Mouse (Mus musculus) adrenal gland, postnatal 14 days (tissue): ENCODE results near the gene Tmem164. TPM values are rescaled to one million over a fixed set of nuclear protein-coding genes. Genes with fewer than 3 reads are reported as not detected.
A peak's percentile ranks its signal among the peaks of the same experiment; 100 is the strongest.

Source experiments
- DNase-seq: peaks from one replicate; pipeline ENCODE4 v3.0.0; 2021; ENCODE audit warnings: mixed read lengths
- total RNA-seq: library from RNA; stranded (reverse); gene quantifications from 2 replicates; pipeline ENCODE4 v1.2.3, GENCODE M21; 2021

The Tmem164 gene
- total RNA-seq, 1 experiment from 2014 or later = 37.8 TPM

DNA sequence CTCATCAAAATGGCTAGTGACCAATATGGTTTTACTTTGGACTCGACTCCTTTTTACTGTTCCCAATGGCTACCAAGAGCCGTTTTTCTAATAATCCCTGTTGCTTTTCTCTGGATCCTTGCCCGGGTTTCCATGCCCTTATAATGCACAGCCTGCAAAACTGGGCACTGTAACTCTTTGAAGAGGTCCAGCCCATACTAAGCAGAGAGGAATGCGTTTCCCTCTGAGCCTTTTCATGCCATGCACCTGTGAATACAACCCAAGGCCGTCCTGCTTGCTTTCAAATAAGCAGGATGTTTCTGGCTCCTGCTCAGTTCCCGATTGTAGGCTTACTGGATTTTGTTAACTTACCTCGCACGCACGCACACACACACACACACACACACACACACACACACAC, 7.3 kb downstream of the Tmem164 start:
- DNase-seq = no peak

GRCm38 (mm10) chrX:142693256-142693655, 12.1 kb downstream of the Tmem164 start:
- no peak for DNase-seq

GRCm38 (mm10) chrX:142694338-142694737, 13.1 kb downstream of the Tmem164 start:
- DNase-seq = no peak

GRCm38 (mm10) chrX:142694856-142695255, 13.7 kb downstream of the Tmem164 start:
- DNase-seq = no peak

DNA sequence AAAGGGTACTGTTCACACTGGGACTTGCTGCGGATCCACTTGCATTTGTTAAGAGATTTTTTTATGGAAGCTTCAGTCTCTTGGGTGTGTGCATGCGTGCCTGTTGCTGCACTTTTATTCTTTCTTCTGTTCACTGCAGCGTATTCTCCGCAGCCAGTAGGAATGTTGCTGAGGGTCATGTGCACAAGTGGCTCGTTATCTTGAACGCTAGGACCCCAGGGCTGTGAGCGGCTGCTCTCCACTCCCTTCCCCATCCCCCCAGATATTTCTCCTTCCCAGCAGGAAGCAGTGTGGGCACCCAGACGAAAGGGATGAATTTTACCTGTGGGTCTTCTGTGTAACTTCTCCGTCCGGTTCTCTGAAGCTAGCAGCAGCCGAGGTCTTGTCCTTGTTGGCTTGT, 15.6 kb downstream of the Tmem164 start:
- no peak for DNase-seq

GRCm38 (mm10) chrX:142697545-142698204, 16.5 kb downstream of the Tmem164 start:
- no peak for DNase-seq

DNA sequence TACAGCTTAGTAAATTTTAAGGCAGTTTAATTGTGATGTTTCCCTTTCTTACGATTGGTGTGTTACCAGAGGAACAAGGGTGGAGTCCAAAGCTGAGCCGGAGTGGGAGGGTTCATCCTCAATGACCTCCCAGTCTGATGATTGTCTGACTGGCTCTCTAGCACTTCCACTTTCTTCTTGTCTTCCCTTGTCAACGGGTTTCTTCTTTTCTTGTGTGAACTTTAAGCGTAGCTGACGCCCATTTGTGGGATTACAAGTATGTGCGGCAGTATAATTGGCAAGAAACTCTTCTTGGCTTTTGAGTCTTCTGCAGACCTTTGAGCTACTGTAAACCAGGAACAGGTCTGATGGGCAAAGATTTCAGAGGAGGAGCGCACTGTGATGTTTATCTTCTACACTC, 17.0 kb downstream of the Tmem164 start:
- DNase-seq = no peak

DNA sequence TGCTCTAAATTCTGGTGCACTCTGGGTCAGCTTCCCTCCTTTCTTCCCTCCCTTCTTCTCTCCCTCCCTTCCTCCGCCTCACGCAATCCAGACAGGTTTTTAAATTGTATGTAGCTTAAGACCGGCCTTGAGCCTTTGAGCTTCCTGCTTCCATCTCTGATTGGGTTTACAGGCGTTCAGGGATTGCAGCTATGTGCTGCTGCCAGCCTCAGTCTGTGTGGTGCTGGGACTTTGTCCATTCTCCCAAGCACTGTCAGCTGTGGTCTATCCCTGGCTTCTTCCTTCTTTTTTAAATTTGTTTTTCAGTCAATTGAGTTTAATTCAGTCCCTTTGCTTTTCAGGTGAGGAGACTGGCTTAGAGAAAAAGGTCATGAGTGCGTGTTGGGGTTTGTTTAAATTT, 20.9 kb downstream of the Tmem164 start:
- no peak for DNase-seq

DNA sequence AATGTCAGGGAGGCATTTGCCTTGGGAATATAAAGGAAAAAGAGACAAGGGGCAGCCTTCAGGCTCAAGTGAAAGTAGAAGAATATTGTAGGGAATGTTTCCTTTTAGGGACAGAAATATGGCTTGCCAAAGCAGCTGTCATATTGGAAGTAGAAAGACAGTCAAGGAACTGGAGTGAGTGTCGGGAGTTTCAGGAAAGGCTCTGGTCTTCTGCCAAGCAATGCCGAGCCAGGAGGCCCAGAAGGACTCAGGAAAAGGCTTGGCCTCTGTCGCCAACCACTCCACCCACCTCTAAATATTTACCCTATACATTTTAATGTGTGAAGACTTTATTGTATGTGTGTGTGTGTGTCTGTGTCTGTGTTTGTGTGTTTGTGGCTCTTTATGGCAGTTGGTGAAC, 21.4 kb downstream of the Tmem164 start:
- DNase-seq = peak; percentile 35

- no peak for DNase-seq
These were observed 22.7 kb downstream of the Tmem164 start for GRCm38 (mm10) chrX:142703953-142704352.

- no peak for DNase-seq
These were observed 27.1 kb downstream of the Tmem164 start for GRCm38 (mm10) chrX:142708257-142708656.

DNA sequence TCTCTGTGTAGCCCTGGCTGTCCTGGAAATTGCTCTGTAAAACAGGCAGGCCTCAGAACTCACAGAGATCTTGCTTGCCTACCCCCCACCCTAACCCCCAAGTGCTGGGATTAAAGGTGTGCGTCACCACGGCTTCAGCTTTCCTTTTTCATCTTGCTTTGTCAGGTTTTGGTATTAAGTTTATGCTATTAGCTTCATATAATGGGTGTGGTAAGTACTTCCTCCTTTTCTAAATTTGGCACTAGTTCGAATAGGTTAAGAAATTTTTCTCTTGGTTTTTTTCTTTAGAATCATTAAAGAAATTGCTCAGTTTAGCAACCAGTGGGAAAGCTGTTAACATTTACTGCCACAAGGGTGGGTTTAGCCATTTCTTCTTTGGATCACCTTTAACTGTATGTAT, 34.8 kb downstream of the Tmem164 start:
- DNase-seq = no peak

DNA sequence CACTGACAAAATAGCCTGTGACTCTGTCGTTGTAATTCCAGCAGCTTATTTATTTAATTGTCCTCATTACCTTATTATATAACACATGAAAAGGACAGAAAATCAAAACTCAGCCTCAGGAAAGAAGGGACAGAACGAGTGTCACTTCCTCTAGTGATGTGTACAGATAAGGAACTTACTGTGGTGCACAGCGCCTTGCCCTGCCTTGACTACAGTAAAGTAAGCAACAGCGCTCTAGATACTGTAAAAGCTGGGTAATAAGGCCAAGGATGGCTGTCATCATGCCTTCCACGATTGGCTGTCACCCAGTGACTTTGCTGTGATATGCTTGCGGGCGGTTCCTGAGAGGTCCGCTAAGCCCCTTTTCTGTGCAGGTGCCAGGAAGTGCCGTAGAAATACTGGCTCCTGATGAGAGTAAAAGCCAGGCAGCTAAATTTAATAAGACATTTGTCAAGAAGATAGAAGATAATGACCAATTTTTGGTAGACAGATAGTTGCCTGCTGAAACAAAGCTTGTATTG, 36.8 kb downstream of the Tmem164 start:
- DNase-seq = peak; percentile 13

GRCm38 (mm10) chrX:142718759-142719158, 37.6 kb downstream of the Tmem164 start:
- no peak for DNase-seq

DNA sequence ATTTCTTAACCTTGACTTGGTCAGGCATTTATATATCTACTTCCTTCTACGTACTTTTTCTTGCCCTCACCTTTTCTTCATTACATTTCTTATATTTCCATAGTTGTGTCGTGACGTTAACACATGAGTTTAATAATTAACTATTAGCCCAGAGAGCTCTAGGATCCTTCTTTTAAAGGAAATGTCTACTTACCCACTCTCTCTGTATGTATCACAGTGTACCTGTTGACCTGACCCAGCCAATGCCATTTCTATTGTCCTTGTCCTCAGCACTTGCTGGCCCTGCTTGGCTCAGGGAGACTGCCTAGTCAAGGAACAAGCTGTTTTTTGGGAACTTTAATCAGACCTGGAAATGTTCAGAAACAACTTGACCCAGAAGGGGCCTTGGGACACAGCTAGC, 40.7 kb downstream of the Tmem164 start:
- no peak for DNase-seq

- DNase-seq = no peak
These were observed 43.0 kb downstream of the Tmem164 start for GRCm38 (mm10) chrX:142724203-142724602.

DNA sequence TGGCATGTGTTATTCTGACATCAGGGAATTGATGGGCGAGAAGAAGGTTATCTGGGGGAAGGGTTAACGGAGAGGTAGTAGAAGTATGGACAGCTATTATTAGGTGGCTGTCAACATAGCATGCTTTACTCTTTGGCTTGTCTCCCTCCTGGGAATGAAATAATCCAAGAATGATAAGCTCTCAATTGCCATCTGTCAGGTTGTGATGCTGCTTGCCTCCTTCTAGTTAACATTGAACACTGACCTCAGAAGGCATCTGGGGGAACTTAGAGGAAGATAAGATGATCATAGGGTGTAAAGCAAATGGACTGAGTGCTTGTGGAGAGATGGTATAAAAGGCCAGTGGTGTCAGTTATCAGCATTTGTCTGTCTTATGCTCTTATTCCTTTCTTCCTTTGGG, 44.4 kb downstream of the Tmem164 start:
- no peak for DNase-seq

DNA sequence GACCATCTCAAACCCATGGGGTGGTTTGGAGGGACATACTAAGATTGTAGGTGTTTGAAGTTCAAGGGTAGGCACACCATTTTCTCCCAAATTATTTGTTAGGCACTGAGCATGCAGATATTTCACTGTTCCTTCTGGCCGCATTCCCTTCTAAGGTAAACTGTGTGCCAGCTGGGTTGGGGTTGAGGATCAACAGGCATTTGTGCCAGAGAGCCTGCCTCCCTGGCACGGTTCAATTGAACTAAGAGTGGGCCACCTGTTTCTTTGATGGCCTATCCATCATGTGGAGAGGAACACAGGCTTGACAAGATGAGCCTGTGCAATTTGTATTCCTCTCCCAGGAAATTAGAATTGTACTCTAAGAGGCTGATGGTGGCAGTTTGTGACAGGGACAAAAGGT, 45.1 kb downstream of the Tmem164 start:
- no peak for DNase-seq

GRCm38 (mm10) chrX:142727847-142728246, 46.6 kb downstream of the Tmem164 start:
- no peak for DNase-seq

DNA sequence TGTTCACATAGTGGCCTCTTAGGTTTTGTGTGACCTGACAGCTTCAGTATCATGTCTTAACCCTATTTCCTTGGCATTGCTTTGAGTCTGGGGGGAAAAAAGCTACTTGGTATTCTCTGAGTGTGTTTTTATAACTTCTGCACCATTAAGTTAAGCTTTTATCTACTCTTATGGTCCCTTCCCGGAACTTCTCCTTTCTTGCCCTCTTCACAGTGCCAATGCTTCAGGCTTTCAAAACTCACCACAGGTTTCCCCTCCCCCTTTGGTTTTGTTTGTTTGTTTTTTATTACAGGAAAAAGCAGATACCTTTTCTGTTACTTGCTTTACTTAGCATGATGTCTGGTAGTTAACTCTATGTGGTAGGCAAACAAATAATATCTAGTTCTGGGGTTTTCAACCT, 47.8 kb downstream of the Tmem164 start:
- no peak for DNase-seq

DNA sequence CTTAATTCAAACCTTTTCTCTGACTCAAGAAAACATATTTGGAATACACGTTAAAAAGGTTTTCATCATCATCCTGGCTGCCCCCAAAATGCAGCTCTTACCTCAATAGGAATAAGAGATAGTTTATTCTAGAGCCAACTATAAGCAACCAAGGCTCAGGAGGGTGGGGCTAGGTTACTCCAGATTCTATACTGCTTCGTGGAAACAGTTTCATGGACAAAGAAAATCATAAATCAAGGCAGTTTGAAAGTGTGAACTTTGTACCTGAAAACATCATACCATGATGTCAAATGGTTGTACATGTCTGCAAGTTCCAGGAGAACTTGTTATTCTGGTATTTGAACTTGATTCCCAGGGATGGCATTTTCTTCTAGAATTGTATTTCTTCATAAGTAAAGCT, 48.3 kb downstream of the Tmem164 start:
- no peak for DNase-seq

- DNase-seq = no peak
These were observed 55.9 kb downstream of the Tmem164 start for GRCm38 (mm10) chrX:142737099-142737498.

- DNase-seq = peak; percentile 69
These were observed 56.5 kb downstream of the Tmem164 start for GRCm38 (mm10) chrX:142737719-142738118.

DNA sequence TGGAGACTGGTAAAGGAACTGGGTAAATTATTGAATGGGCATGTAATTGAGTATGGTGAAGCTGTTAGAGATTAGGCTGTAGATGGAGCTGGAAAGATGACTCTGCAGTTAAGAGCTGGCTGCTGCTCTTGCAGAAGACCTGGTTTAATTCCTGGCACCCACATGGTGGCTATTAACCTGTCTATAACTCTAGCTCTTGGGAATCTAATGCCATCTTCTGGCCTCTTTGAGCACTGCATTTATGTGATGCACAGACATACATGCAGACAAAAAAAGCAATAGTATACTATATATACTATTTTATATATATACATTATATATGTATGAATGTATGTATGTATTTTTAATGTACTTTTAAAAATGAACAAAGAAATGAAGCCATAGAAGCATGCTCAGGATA, 66.2 kb downstream of the Tmem164 start:
- DNase-seq = no peak

DNA sequence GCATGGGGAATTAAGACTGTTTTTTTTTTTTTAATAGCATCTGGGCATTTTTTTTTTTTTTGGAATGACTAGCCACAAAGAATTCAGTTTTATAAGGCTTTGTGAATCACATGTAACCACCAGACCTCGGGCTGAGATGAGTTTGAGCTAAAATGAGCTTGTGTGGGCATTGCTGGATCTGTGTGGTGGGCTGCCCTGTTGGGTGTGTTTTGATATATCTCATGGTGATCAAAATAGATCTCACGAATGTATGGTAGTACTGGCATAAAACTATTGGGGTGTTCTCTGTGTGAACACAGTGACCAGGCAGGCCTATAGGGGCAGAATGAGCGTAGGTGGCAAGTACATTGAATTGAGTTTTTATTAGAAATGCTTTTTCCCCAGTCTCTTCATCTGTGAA, 67.4 kb downstream of the Tmem164 start:
- DNase-seq = no peak
